Mouse (Mus musculus) cortical plate, adult 2 months (tissue): ENCODE measurements around the gene Pigf. TPM values are rescaled to one million over a fixed set of nuclear protein-coding genes. Genes with fewer than 3 reads are reported as not detected.

Experiments used
- H3K27ac ChIP-seq: fragments of 200-500 bp; 2 replicates; pipeline ENCODE4 v1.5.1; 2012; ENCODE audit warnings: low read length, control low read depth, inconsistent platforms; ENCODE audit not compliant: insufficient read depth
- H3K4me1 ChIP-seq: fragments of 200-500 bp; 2 replicates; pipeline ENCODE4 v1.6.1; 2011; ENCODE audit warnings: low read length; ENCODE audit not compliant: control insufficient read depth, insufficient read depth
- H3K4me3 ChIP-seq: fragments of 200-500 bp; 2 replicates; pipeline ENCODE4 v1.5.1; 2011; ENCODE audit warnings: mild to moderate bottlenecking, low read length, control low read depth; ENCODE audit not compliant: insufficient read depth
- CTCF ChIP-seq: fragments of 200-500 bp; IDR thresholded peaks from 2 replicates; pipeline ENCODE4 v1.5.1; 2011; ENCODE audit warnings: mild to moderate bottlenecking, control low read depth, low read length; ENCODE audit not compliant: insufficient read depth; ENCODE audit errors: extremely low read depth
- POLR2A ChIP-seq: fragments of 200-500 bp; IDR thresholded peaks from 2 replicates; pipeline ENCODE4 v1.6.1; 2011; ENCODE audit warnings: mild to moderate bottlenecking, low read length, control low read depth; ENCODE audit not compliant: insufficient read depth; ENCODE audit errors: extremely low read depth
- polyA plus RNA-seq: library from polyadenylated mRNA; depleted of rRNA; stranded (reverse); fragments of >200 nt; gene quantifications from 2 replicates; pipeline ENCODE4 v1.2.3, GENCODE M21; 2012

Pigf gene
- polyA plus RNA-seq, 1 experiment, result 14.2 TPM

GRCm38 (mm10) chr17:87036141-87037073 is 11.2 kb upstream of the Pigf start:
- TF ChIP-seq CTCF (peak; percentile 74), POLR2A (no peak)

GRCm38 (mm10) chr17:87024491-87025242 is 539 bp downstream of the Pigf start:
- Histone ChIP-seq H3K4me1 (peaks cover 2% of the 10 kb centered on the region; the same call in 1 of the 2 replicates), H3K4me3 (peak overlapping the region; percentile 82), H3K27ac (no peak overlapping the region)
- TF ChIP-seq POLR2A (no peak), CTCF (no peak)

More at GRCm38 (mm10) chr17:87036141-87037073, 11.2 kb upstream of the Pigf start:
- H3K4me3 ChIP-seq, result no peak overlapping the region
- H3K27ac ChIP-seq, result no peak overlapping the region
- no peaks in the 10 kb centered on the region; the same call in 1 of the 2 replicates for H3K4me1 ChIP-seq

GRCm38 (mm10) chr17:87019692-87020091 is 5.5 kb downstream of the Pigf start:
- TF ChIP-seq POLR2A (no peak), CTCF (no peak)
- Histone ChIP-seq H3K4me3 (no peak overlapping the region), H3K4me1 (0 out of 2 replicates have a peak, but pooled peaks cover 2% of the 10 kb centered on the region), H3K27ac (no peak overlapping the region)

GRCm38 (mm10) chr17:87011301-87012019 is 13.7 kb downstream of the Pigf start:
- TF ChIP-seq POLR2A, result no peak
- no peak for TF ChIP-seq CTCF
- Histone ChIP-seq H3K4me3 (no peak overlapping the region), H3K27ac (no peak overlapping the region), H3K4me1 (no peaks in the 10 kb centered on the region)

GRCm38 (mm10) chr17:87008950-87009349 is 16.3 kb downstream of the Pigf start:
- no peaks in the 10 kb centered on the region for H3K4me1 ChIP-seq
- TF ChIP-seq CTCF (no peak), POLR2A (no peak)
- H3K4me3 ChIP-seq, result no peak overlapping the region
- no peak overlapping the region for H3K27ac ChIP-seq

- TF ChIP-seq CTCF (no peak), POLR2A (no peak)
- H3K27ac ChIP-seq, result no peak overlapping the region
- H3K4me3 ChIP-seq, result no peak overlapping the region
- no peaks in the 10 kb centered on the region for H3K4me1 ChIP-seq
Measured at GRCm38 (mm10) chr17:86997323-86997722, 27.9 kb downstream of the Pigf start.

- TF ChIP-seq POLR2A, result no peak
- TF ChIP-seq CTCF, result no peak
- no peaks in the 10 kb centered on the region for H3K4me1 ChIP-seq
- no peak overlapping the region for H3K27ac ChIP-seq
Measured at GRCm38 (mm10) chr17:86991306-86991705, 33.9 kb downstream of the Pigf start.

GRCm38 (mm10) chr17:86988601-86989184 is 36.5 kb downstream of the Pigf start:
- TF ChIP-seq CTCF (no peak), POLR2A (no peak)
- Histone ChIP-seq H3K4me3 (no peak overlapping the region), H3K4me1 (no peaks in the 10 kb centered on the region), H3K27ac (no peak overlapping the region)

More at GRCm38 (mm10) chr17:86991306-86991705, 33.9 kb downstream of the Pigf start:
- H3K4me3 ChIP-seq, result no peak overlapping the region

GRCm38 (mm10) chr17:86988161-86988560 is 37.0 kb downstream of the Pigf start:
- H3K4me1 ChIP-seq, result no peaks in the 10 kb centered on the region
- no peak overlapping the region for H3K4me3 ChIP-seq
- no peak overlapping the region for H3K27ac ChIP-seq
- TF ChIP-seq CTCF (no peak), POLR2A (no peak)
